Mouse (Mus musculus) thymus, postnatal 36 days (tissue): ENCODE measurements around the gene Tat.
"Not testable (repeated sequence)": the region's sequence is repeated elsewhere in the genome, so short reads cannot be mapped to it uniquely, and the experiment has no call there.

ENCODE experiments used
- DNase-seq, 2 experiments: peaks; one replicate each; pipeline ENCODE4 v3.0.0; 2022; ENCODE audit warnings: mixed read lengths in 2 of 2

Tat gene

GRCm38 (mm10) chr8:109986384-109986783 lies 3.9 kb upstream of the Tat start:
- DNase-seq: peak; percentile 8 to 16

DNA sequence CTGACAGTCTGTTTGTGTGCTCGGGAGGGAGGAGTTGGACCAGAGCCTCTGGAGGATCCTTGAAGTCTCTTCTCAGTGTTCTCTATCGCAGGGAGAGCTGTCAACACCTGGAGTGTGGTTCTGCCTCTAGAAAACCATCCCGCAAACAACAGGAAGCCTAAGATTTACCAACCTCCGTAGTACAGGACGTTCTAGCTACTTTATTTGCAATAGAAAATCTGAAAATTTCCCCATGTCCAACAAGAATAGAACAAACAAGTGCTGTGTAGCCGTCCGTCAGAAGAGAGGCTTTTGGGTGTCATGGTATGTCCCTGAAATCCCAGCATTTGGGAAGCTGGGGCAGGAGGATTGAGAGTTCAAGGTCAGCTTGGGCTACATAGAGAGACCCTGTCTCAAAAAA lies 2.5 kb upstream of the Tat start:
- no peak for DNase-seq

- DNase-seq: no peak
These were observed 1.1 kb upstream of the Tat start for GRCm38 (mm10) chr8:109989151-109989550.

DNA sequence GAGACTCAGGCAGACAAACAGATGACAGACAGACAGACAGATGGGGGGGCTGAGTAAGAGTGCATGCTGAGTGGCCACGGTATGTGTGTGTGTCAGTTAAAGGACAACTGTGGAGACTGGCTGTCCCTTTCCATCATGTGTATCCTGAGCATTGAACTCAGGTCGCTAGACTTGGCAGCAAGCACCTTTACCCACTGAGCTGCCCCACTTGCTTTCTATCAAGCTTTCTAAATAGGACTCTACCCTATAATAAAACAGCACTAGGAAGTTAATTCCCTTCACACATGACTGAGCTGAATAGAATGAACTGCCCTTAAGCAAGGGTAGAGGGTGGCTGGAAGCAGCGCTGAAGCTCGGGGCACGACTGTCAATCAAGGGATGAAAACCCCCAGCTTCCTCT lies 1.9 kb downstream of the Tat start:
- DNase-seq: no peak

DNA sequence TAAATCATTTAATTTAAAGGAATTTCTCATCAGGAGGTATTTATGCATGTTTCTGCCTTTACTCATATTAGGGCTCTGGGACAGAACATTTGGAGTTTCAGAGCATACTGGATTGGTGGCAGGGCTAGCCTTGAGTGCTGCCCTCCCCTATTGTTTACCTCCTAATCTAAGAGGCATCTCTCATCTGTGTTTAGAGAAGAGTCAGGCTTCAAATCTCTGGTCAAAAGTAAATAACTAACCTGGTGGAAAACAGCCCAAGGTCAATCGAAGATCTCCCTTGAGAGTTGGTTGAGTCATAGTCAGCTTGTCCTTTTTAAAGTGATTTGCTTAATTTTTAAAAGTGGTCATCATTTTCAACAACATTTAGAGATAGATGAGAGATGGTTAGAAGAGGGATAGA lies 2.7 kb downstream of the Tat start:
- no peak for DNase-seq

GRCm38 (mm10) chr8:109997381-109997780 lies 7.1 kb downstream of the Tat start:
- no peak for DNase-seq

DNA sequence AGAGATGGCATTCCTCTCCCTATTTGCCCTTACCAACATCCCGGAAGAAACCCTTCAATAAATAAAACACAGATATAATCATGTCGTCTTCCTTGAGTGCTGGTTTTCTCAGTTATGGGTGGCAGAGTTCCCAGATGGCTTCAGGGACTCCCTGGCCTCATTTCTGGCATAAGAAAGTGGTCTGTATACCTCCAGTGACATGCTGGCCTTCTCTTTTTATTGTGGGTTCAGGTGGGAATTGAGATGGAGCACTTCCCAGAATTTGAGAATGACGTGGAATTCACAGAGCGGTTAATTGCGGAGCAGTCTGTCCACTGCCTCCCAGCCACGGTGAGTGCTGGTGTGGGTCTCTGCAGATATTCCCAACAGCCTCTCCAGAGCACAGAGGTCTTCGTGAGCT lies 7.8 kb downstream of the Tat start:
- no peak for DNase-seq

DNA sequence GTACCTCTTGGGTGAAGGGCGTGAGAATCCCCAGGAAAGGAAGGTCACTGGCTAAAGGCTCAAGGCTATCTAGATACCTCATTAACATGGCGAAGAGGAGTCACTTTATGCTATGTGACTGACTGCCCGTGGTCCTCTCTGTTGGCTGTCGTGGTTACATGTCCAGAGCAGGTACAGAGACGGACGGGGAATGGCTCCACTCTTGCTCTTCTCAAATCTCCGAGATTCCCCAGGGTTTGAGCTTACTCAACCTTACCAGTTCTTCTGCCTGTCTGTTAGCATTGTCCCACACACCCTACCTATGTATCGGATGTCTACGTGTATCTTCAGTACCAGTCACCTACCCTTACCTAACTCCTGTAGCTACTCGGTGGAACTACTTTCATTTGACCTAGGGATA lies 9.7 kb downstream of the Tat start:
- no peak for DNase-seq

- peak; percentile 17 to 19 for DNase-seq
These were observed 12.7 kb downstream of the Tat start for GRCm38 (mm10) chr8:110002953-110003352.

GRCm38 (mm10) chr8:110004300-110004699 lies 14.1 kb downstream of the Tat start:
- DNase-seq: no peak

DNA sequence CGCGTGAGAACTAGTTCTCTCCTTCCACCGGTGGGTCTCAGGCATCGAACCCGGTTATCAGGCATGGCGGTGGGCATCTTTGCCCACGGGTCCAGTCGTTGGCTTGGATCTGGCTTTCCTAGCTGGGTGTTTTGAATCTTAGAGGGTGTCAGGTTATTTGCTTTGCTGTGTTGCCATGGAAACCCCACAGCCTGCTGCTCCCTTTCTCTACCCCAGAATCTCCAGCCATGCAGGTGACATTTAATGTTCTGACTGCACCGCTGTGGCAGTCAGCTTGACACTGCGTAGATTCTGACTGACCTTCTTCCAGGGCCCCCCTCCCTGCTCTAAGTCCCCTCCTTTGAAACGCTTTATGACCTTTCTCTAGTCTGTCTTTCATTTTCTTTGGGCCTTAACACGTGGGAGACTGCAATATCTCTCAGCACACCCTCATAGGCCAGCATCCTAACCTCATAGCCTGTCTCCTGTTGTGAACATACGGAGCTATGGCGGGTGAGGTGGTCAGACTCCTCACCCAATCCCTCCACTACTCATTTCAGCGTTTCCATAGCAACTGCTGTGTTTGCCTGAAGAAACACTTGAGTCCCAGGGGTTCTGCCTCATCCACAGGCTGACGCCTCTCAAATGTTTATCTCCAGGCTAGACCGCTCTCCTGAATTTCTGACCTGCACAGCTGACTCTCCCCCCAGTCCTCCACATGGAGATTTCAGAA lies 16.2 kb downstream of the Tat start:
- no peak for DNase-seq

- no peak for DNase-seq
These were observed 18.2 kb downstream of the Tat start for GRCm38 (mm10) chr8:110008228-110008994.

GRCm38 (mm10) chr8:110008995-110009446 lies 18.8 kb downstream of the Tat start:
- no peak for DNase-seq

GRCm38 (mm10) chr8:110010868-110011267 lies 20.6 kb downstream of the Tat start:
- peak; percentile 13 to 25 for DNase-seq

DNA sequence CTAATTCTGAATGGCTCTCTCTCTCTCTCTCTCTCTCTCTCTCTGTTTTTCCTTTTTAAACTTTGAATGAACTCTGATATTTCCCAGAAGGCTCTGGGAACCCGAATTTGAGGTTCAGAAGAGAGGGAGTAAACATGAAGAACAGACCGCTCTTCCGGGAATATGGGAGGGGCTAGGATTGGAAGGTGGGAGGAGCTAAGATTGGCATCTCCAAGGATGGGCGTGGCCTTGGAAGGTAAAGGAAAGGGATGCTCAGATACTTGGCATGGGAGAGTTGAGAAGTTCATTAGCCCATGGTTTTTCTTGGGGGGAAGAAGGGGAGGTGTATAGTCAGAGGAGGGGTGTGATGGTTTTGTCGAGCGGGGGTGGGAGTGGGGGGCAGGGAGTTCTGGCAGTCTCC lies 31.8 kb downstream of the Tat start:
- no peak for DNase-seq

DNA sequence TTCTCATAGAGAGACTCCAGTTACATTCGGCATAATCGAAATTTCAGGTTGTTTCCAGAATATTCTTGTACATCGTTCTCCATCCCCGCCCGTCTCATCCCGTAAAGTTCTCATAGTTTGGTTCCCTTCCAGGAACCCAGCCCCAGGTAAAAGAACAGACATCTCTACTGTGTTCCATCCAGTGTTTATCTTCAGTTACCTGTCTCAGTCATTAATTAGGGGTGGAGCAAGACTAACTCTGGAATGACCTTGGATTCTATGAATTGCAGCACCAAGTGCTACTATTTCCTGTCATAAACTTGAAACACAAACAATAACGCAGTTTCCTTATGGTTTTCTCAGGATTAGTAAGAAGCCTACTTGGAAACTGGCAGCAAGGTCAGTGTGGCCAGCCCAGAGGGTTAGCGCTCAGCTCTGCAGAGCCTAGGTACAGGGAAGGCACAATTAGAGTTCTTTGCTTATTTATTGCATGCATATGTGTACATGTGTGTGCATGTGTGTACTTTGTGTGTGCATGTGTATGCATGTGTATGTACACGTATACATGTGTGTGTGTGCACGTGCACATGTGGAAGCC lies 32.6 kb downstream of the Tat start:
- no peak for DNase-seq

GRCm38 (mm10) chr8:110033771-110034170 lies 43.5 kb downstream of the Tat start:
- not testable (repeated sequence) for DNase-seq

GRCm38 (mm10) chr8:110034331-110034730 lies 44.1 kb downstream of the Tat start:
- DNase-seq: no peak

GRCm38 (mm10) chr8:110036156-110036555 lies 45.9 kb downstream of the Tat start:
- DNase-seq: no peak

- DNase-seq: no peak
These were observed 49.0 kb downstream of the Tat start for GRCm38 (mm10) chr8:110039216-110039615.

GRCm38 (mm10) chr8:110039659-110040058 lies 49.4 kb downstream of the Tat start, which contains the start of gene Chst4:
Chst4 (minus strand) TSS chr8:110039740.
- no peak for DNase-seq

- DNase-seq: no peak
These were observed 50.3 kb downstream of the Tat start for GRCm38 (mm10) chr8:110040509-110040908.
